Mouse (Mus musculus) embryonic fibroblast, embryonic 13.5 days (primary cell): ENCODE measurements around the gene Lats1. TPM values are rescaled to one million over a fixed set of nuclear protein-coding genes. Genes with fewer than 3 reads are reported as not detected.
"Not testable (repeated sequence)": the region's sequence is repeated elsewhere in the genome, so short reads cannot be mapped to it uniquely, and the experiment has no call there.

Source experiments
- H3K27ac ChIP-seq: 2 replicates; pipeline ENCODE4 v1.5.1; 2012; ENCODE audit warnings: low read length, control low read depth, inconsistent platforms; ENCODE audit not compliant: insufficient read depth
- H3K4me1 ChIP-seq: 2 replicates; pipeline ENCODE4 v1.6.1; 2011; ENCODE audit warnings: low read length; ENCODE audit not compliant: control insufficient read depth, insufficient read depth
- H3K4me3 ChIP-seq: 2 replicates; pipeline ENCODE4 v1.5.1; 2011; ENCODE audit warnings: mild to moderate bottlenecking, control low read depth, low read length; ENCODE audit not compliant: insufficient read depth
- CTCF ChIP-seq: IDR thresholded peaks from 2 replicates; pipeline ENCODE4 v1.5.1; 2011; ENCODE audit warnings: mild to moderate bottlenecking, control low read depth, low read length, moderate library complexity, borderline replicate concordance; ENCODE audit not compliant: insufficient read depth
- POLR2A ChIP-seq: IDR thresholded peaks from 2 replicates; pipeline ENCODE4 v1.6.1; 2011; ENCODE audit warnings: low read depth, mild to moderate bottlenecking, control low read depth, low read length, moderate library complexity
- polyA plus RNA-seq: library from polyadenylated mRNA; stranded (reverse); fragments of >200 nt; gene quantifications from 2 replicates; pipeline ENCODE4 v1.2.4, GENCODE M21; 2011; ENCODE audit warnings: low read depth; ENCODE audit not compliant: missing spikeins, insufficient read length

Lats1 gene
- polyA plus RNA-seq, 1 experiment, result 55.3 TPM

- no peaks in the 10 kb centered on the region for H3K4me1 ChIP-seq
- H3K27ac ChIP-seq, result peak within 1 kb of the TSS; percentile 52
- TF ChIP-seq POLR2A (peak; percentile 75), CTCF (no peak)
- H3K4me3 ChIP-seq, result peak within 1 kb of the TSS; percentile 85
Measured at GRCm38 (mm10) chr10:7725751-7726500, 44.9 kb downstream of the Lats1 start, which contains the start of gene Katna1. TSS of gene Katna1 (plus strand) at chr10:7726000.

GRCm38 (mm10) chr10:7726501-7726812 lies 45.4 kb downstream of the Lats1 start:
- H3K27ac ChIP-seq, result peak overlapping the region; percentile 52; the same call in 1 of the 2 replicates
- H3K4me3 ChIP-seq, result peak overlapping the region; percentile 85
- no peak for TF ChIP-seq POLR2A
- TF ChIP-seq CTCF, result no peak
- no peaks in the 10 kb centered on the region for H3K4me1 ChIP-seq

GRCm38 (mm10) chr10:7727011-7727410 lies 46.0 kb downstream of the Lats1 start:
- no peak for TF ChIP-seq CTCF
- TF ChIP-seq POLR2A, result no peak
- Histone ChIP-seq H3K4me3 (peak overlapping the region; percentile 85), H3K27ac (no peak overlapping the region), H3K4me1 (no peaks in the 10 kb centered on the region)

GRCm38 (mm10) chr10:7731582-7731981 lies 50.6 kb downstream of the Lats1 start:
- Histone ChIP-seq H3K27ac (no peak overlapping the region), H3K4me1 (no peaks in the 10 kb centered on the region)
- TF ChIP-seq CTCF (no peak), POLR2A (no peak)

GRCm38 (mm10) chr10:7737122-7737521 lies 56.1 kb downstream of the Lats1 start:
- Histone ChIP-seq H3K4me1 (no peaks in the 10 kb centered on the region), H3K27ac (no peak overlapping the region), H3K4me3 (no peak overlapping the region)
- TF ChIP-seq POLR2A (no peak), CTCF (no peak)

More at GRCm38 (mm10) chr10:7731582-7731981, 50.6 kb downstream of the Lats1 start:
- H3K4me3 ChIP-seq, result no peak overlapping the region

- no peak overlapping the region for H3K4me3 ChIP-seq
- no peak overlapping the region for H3K27ac ChIP-seq
- no peaks in the 10 kb centered on the region for H3K4me1 ChIP-seq
- TF ChIP-seq POLR2A (no peak), CTCF (no peak)
Measured at GRCm38 (mm10) chr10:7737914-7738313, 56.9 kb downstream of the Lats1 start.

GRCm38 (mm10) chr10:7745528-7745927 lies 64.5 kb downstream of the Lats1 start:
- H3K4me1 ChIP-seq, H3K4me3 ChIP-seq, H3K27ac ChIP-seq: not testable (repeated sequence)

GRCm38 (mm10) chr10:7748752-7749151 lies 67.7 kb downstream of the Lats1 start:
- no peak overlapping the region for H3K27ac ChIP-seq
- H3K4me3 ChIP-seq, result no peak overlapping the region
- no peaks in the 10 kb centered on the region for H3K4me1 ChIP-seq
- no peak for TF ChIP-seq CTCF
- TF ChIP-seq POLR2A, result no peak

- H3K4me3 ChIP-seq, result no peak overlapping the region
Measured at GRCm38 (mm10) chr10:7757544-7757943, 76.5 kb downstream of the Lats1 start.

More at GRCm38 (mm10) chr10:7757544-7757943, 76.5 kb downstream of the Lats1 start:
- H3K4me1 ChIP-seq, result no peaks in the 10 kb centered on the region
- TF ChIP-seq POLR2A (no peak), CTCF (no peak)
- no peak overlapping the region for H3K27ac ChIP-seq

Other genes starting within 250 kb of the Lats1 start
- gene Ulbp1, start 207.6 kb upstream of the Lats1 start, polyA plus RNA-seq, result 5.4 and 8.1 TPM in 2 replicates
- gene Lrp11, start 91.4 kb upstream of the Lats1 start, polyA plus RNA-seq, result 9.0 and 12.2 TPM in 2 replicates
- 22.0 and 25.6 TPM in 2 replicates for gene Nup43, start 13.7 kb upstream of the Lats1 start, polyA plus RNA-seq
- 74.0 and 95.3 TPM in 2 replicates for gene Pcmt1, start 78 bp upstream of the Lats1 start, polyA plus RNA-seq
- 34.4 and 42.3 TPM in 2 replicates for gene Katna1, start 44.8 kb downstream of the Lats1 start, polyA plus RNA-seq
- gene Ginm1, start 111.6 kb downstream of the Lats1 start, polyA plus RNA-seq, result 84.8 and 95.7 TPM in 2 replicates
- gene Ppil4, start 111.7 kb downstream of the Lats1 start, polyA plus RNA-seq, result 27.3 and 30.4 TPM in 2 replicates
- gene Zc3h12d, start 151.3 kb downstream of the Lats1 start, polyA plus RNA-seq, result not detected in 2 replicates